Comparison of ENCODE assay signal across 8 mouse cellular contexts in the genomic region with DNA sequence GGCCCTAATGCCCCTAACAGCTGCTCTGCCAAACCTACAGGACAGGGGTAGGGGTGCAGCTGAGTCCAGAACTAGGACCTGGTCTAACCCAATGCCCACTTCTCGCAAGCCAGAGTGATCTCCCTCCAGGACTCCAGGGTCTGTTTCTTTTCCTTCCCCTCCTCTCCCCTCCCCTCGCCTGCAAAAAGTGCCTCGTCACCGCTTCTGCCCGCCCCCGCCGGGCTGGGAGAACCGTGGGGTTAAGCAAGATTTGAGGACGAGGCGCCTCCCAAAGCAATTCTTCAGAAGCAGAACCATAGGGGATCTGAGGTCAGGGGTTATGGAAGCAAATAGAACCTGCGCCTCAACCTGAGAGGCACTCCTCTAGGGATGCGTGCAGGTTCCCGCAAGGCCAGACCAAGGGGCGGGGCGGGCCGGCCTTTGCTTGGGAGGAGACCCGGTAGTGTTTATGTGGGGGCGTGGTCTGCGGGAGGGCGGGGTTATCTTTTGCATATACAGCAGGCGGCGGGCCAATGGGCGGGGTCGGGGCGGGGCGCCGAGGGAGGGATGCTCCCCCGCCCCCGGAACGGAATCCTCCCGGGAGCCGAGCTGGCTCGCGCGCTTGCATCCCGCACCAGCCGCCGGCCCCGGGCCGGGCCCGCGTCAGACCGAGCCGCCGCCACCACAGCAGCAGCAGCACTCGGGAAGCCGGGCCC. TPM values are rescaled to one million over a fixed set of nuclear protein-coding genes. Genes with fewer than 3 reads are reported as not detected.
DNase-seq lines count a peak whose midpoint lies in the region; ATAC-seq and TF ChIP-seq lines count a peak whose summit lies in the region.

A gene (plus strand): TSS at position 229 of the 695 bp plus-strand sequence.

- H3K4me3 ChIP-seq in cortical plate, adult 2 months (ENCODE audit: insufficient read depth, low read length), result peak within 1 kb of the TSS; percentile 82

- TF ChIP-seq CTCF in cortical plate, adult 2 months (IDR thresholded peaks at IDR 0.05; ENCODE audit: extremely low read depth, insufficient read depth, low read length), result no peak

- peak within 1 kb of the TSS; percentile 82 for H3K27ac ChIP-seq in cortical plate, adult 2 months (ENCODE audit: insufficient read depth, low read length)

- H3K4me1 ChIP-seq in cortical plate, adult 2 months (ENCODE audit: control insufficient read depth, insufficient read depth, low read length), result peaks cover 7% of the 10 kb centered on the region

- peak; percentile 77 for ATAC-seq in activated CD4-positive, CD25-positive, alpha-beta regulatory T cell, adult 4 months
- ATAC-seq in megakaryocyte progenitor cell, adult 5-6 weeks (replicated peaks; ENCODE audit: poor library complexity), result peak; percentile 70

- DNase-seq in gastrocnemius, postnatal 10 days, result peak; percentile 97
- peak; percentile 98 for DNase-seq in induced T-regulatory cell, adult 2 months (ENCODE audit: low read depth)
- DNase-seq in left cerebral cortex, adult 9 months (ENCODE audit: low spot score in 2 of 2), result peak; percentile 74 to 91
- DNase-seq in right cerebral cortex, postnatal 14 days, result peak; percentile 95
- DNase-seq in urinary bladder, postnatal 36 days (ENCODE audit: low spot score in 2 of 2), result peak; percentile 91 to 95

- TF ChIP-seq POLR2A in cortical plate, adult 2 months (IDR thresholded peaks at IDR 0.05; ENCODE audit: extremely low read depth, insufficient read depth, low read length), result no peak

RNA-seq across cellular contexts. Expression of the gene that starts here (rescaled TPM):
- not detected for polyA plus RNA-seq in activated CD4-positive, CD25-positive, alpha-beta regulatory T cell, adult 4 months (2017; shearing (Covaris generic))
- 108 TPM in 2 replicates for polyA plus RNA-seq in cortical plate, adult 2 months (2012; rRNA removed)
- total RNA-seq in gastrocnemius, postnatal 10 days (2021), result 10 to 100 TPM; 14.7 to 17.0 TPM
- 0.37 and 1.3 TPM in 2 replicates for total RNA-seq in megakaryocyte progenitor cell, adult 5-6 weeks (2015)
- 0.57 and 0.83 TPM in 2 replicates for total RNA-seq in megakaryocyte progenitor cell, adult 5-6 weeks (2017)

Comparison
In these comparisons a context has a peak if more than half of its experiments do, and no peak if none do; other contexts are left out.
1. Peak in every context shown above with its lines: DNase-seq, ATAC-seq, H3K4me3 ChIP-seq and H3K27ac ChIP-seq.
2. RNA of the gene that starts here (total RNA-seq): 14.7 to 17.0 TPM in gastrocnemius, postnatal 10 days; 0.37 to 1.3 TPM in megakaryocyte progenitor cell, adult 5-6 weeks; every median in the first group is over 4 times any median in the second.
3. RNA of the gene that starts here (polyA plus RNA-seq): 108 TPM in cortical plate, adult 2 months; not detected in activated CD4-positive, CD25-positive, alpha-beta regulatory T cell, adult 4 months; every median in the first group is over 100 times any median in the second.
4. Peak in ATAC-seq in activated CD4-positive, CD25-positive, alpha-beta regulatory T cell, adult 4 months; RNA of the gene not detected or under 1 TPM.